Mouse (Mus musculus) hindbrain, embryonic 10.5 days (tissue): Measurements from ENCODE around the gene Kcnj4. TPM values are rescaled to one million over a fixed set of nuclear protein-coding genes. Genes with fewer than 3 reads are reported as not detected.

Source experiments
- DNase-seq: peaks from one replicate; pipeline ENCODE4 v3.0.0-alpha.2; 2017; ENCODE audit warnings: low spot score
- H3K27ac ChIP-seq: fragments of 300-500 bp; sonication (generic); 2 replicates; pipeline ENCODE4 v1.5.1; 2016; ENCODE audit warnings: mild to moderate bottlenecking, moderate library complexity
- H3K27me3 ChIP-seq: fragments of 300-500 bp; sonication (generic); 2 replicates; pipeline ENCODE4 v1.6.1; 2016; ENCODE audit warnings: mild to moderate bottlenecking; ENCODE audit not compliant: poor library complexity, insufficient read depth, severe bottlenecking
- H3K36me3 ChIP-seq: fragments of 300-500 bp; sonication (generic); 2 replicates; pipeline ENCODE4 v1.6.1; 2016; ENCODE audit warnings: mild to moderate bottlenecking, moderate library complexity
- H3K4me1 ChIP-seq: fragments of 300-500 bp; sonication (generic); replicated peaks from 2 replicates; pipeline ENCODE4 v1.6.1; 2016; ENCODE audit warnings: mild to moderate bottlenecking
- H3K4me3 ChIP-seq: fragments of 300-500 bp; sonication (generic); 2 replicates; pipeline ENCODE4 v1.5.1; 2016; ENCODE audit warnings: mild to moderate bottlenecking, moderate library complexity
- H3K9me3 ChIP-seq: fragments of 300-500 bp; sonication (generic); 2 replicates; pipeline ENCODE4 v1.6.1; 2016; ENCODE audit warnings: mild to moderate bottlenecking, moderate library complexity
- WGBS: fragments of 180-500 bp; shearing (Covaris S2); methylation state at CpG from one replicate; pipeline ENCODE4 v1.1.7; 2016; 5-methylcytosine and 5-hydroxymethylcytosine counted together
- polyA plus RNA-seq: library from polyadenylated mRNA; unstranded; fragments of >200 nt; fragmentation: Nextera tagmentation; extraction: Ambion mirVana; gene quantifications from 2 replicates; pipeline ENCODE4 v1.2.1, GENCODE M21; 2016

Gene Kcnj4
- polyA plus RNA-seq, 1 experiment from 2014 or later = not detected

GRCm38 (mm10) chr15:79525979-79526768 lies 21.1 kb upstream of the Kcnj4 start:
- Histone ChIP-seq H3K4me3 (no peak overlapping the region), H3K27ac (no peak overlapping the region), H3K4me1 (no peaks in the 10 kb centered on the region; the same call in 1 of the 2 replicates), H3K27me3 (no peaks in the 10 kb centered on the region), H3K36me3 (peaks cover 60% of the 10 kb centered on the region), H3K9me3 (no peaks in the 10 kb centered on the region)
- no peak for DNase-seq
- 74% methylated on average over 9 of the region's 9 CpGs for WGBS

- Histone ChIP-seq H3K4me3 (no peak overlapping the region), H3K4me1 (no peaks in the 10 kb centered on the region; the same call in 1 of the 2 replicates), H3K36me3 (peaks cover 54% of the 10 kb centered on the region), H3K27ac (no peak overlapping the region), H3K9me3 (no peaks in the 10 kb centered on the region), H3K27me3 (no peaks in the 10 kb centered on the region)
- DNase-seq = no peak
- 88% methylated on average over 5 of the region's 5 CpGs for WGBS
Observed at GRCm38 (mm10) chr15:79525564-79525963, 20.5 kb upstream of the Kcnj4 start.

GRCm38 (mm10) chr15:79519400-79520220 lies 14.6 kb upstream of the Kcnj4 start:
- 49% methylated on average over 16 of the region's 16 CpGs for WGBS
- Histone ChIP-seq H3K27me3 (peaks cover 49% of the 10 kb centered on the region), H3K27ac (no peak overlapping the region), H3K4me1 (peaks cover 24% of the 10 kb centered on the region), H3K9me3 (no peaks in the 10 kb centered on the region), H3K4me3 (no peak overlapping the region), H3K36me3 (no peaks in the 10 kb centered on the region)
- no peak for DNase-seq

- Histone ChIP-seq H3K27ac (no peak overlapping the region), H3K4me3 (no peak overlapping the region), H3K4me1 (peaks cover 28% of the 10 kb centered on the region), H3K27me3 (peaks cover 60% of the 10 kb centered on the region), H3K9me3 (no peaks in the 10 kb centered on the region), H3K36me3 (no peaks in the 10 kb centered on the region)
- 85% methylated on average over 3 of the region's 3 CpGs for WGBS
- DNase-seq = no peak
Observed at GRCm38 (mm10) chr15:79518571-79518970, 13.5 kb upstream of the Kcnj4 start.

DNA sequence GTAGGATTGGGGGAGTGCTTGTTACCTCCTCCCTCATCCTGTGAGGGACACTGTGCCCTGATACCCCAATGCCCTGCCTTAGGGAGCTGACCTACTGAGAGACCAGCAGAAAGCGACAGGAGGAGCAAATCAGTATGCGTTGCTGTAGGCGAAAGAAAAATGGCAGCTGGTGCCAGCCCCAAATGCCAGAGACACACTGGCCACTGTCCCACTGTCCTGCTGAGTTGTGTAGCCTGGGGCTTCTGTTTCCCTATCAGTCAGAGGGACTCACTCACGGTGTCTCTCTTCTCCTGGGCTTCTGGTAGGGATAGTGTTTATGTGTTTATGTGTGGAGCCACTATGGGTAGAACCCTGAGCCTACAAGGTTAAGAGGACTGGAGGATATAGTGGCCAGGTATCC lies 12.7 kb upstream of the Kcnj4 start:
- Histone ChIP-seq H3K27me3 (peaks cover 68% of the 10 kb centered on the region), H3K9me3 (no peaks in the 10 kb centered on the region), H3K4me1 (peaks cover 31% of the 10 kb centered on the region), H3K36me3 (no peaks in the 10 kb centered on the region), H3K27ac (no peak overlapping the region), H3K4me3 (0 out of 2 replicates have a peak overlapping the region, but pooled peaks have one; percentile 63)
- no peak for DNase-seq
- WGBS = 82% methylated on average over 4 of the region's 4 CpGs

DNA sequence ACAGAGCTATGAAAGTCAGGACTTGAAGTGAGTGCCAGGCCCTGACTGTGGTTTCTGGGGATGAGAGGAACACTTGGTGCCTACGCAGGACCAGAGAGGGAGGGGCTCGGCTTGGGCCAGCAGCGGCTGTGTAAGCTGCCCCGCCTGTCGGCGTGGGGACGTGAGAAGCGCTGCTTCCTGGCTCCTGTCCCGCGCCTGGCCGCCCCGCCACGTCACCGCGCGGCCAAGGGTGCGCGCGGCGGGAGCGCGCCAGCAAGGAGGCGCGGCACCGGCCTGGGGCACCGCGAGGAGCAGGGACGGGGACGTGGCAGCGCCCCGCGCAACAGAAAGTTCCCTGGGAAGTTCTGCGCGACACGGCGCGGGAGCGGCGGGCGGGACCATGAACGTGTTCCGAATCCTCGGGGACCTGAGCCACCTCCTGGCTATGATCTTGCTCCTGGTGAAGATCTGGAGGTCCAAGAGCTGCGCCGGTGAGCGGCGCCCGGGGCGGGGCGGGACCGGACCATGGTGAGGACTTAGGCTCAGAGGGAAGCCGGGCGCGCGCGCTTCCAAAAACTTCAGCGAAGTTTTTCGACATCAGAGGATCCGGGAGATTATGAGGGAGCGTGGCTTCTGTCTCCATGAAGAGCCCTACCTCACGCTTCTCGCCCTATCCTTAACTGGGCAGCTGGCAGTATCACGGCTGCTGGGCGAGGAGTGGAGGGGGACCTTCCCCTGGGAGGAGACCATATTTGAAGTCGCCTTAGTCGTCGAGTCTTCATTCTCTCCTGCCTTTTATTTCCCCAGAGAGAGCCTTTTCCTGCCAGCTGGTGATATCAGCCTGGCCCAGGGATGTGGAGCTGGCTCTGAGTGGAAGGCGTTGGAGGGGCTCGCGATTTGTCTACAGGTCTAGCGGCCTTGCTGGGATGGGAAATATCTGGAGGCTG lies 11.4 kb upstream of the Kcnj4 start, which contains the start of gene Kdelr3:
TSS of gene Kdelr3 (plus strand) at position 241 of the 926 bp plus-strand sequence.
- H3K4me1 ChIP-seq = peaks cover 43% of the 10 kb centered on the region
- H3K9me3 ChIP-seq = no peaks in the 10 kb centered on the region
- H3K36me3 ChIP-seq = no peaks in the 10 kb centered on the region
- peak within 1 kb of the TSS; percentile 67 for H3K27ac ChIP-seq
- 1% methylated on average over 71 of the region's 71 CpGs for WGBS
- DNase-seq = peak; percentile 50
- H3K27me3 ChIP-seq = peaks cover 81% of the 10 kb centered on the region
- peak within 1 kb of the TSS; percentile 63 for H3K4me3 ChIP-seq

DNA sequence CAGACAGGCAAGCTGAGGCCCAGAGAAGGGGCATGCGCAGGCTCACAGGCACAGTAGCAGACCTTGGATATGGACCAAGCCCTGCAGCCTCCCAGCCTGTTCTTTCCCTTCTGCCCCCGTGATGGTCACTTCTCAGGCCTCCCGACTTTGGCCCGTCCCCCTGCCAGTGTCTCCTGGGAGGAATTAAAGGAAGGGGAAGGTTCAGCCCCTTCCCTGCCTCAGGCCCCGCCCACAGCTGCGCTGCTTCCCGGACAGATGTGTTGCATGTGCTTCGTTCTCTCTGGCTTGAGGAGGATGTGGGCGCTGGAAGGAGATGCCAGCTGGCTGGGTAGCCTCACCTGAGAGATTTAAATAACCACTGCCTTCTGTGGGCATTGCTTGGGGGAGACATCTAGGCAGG lies 8.9 kb upstream of the Kcnj4 start:
- Histone ChIP-seq H3K27ac (no peak overlapping the region), H3K9me3 (no peaks in the 10 kb centered on the region), H3K4me3 (no peak overlapping the region), H3K4me1 (peaks cover 54% of the 10 kb centered on the region), H3K36me3 (no peaks in the 10 kb centered on the region), H3K27me3 (peaks cover 100% of the 10 kb centered on the region)
- WGBS = 8% methylated on average over 9 of the region's 9 CpGs
- peak; percentile 42 for DNase-seq

DNA sequence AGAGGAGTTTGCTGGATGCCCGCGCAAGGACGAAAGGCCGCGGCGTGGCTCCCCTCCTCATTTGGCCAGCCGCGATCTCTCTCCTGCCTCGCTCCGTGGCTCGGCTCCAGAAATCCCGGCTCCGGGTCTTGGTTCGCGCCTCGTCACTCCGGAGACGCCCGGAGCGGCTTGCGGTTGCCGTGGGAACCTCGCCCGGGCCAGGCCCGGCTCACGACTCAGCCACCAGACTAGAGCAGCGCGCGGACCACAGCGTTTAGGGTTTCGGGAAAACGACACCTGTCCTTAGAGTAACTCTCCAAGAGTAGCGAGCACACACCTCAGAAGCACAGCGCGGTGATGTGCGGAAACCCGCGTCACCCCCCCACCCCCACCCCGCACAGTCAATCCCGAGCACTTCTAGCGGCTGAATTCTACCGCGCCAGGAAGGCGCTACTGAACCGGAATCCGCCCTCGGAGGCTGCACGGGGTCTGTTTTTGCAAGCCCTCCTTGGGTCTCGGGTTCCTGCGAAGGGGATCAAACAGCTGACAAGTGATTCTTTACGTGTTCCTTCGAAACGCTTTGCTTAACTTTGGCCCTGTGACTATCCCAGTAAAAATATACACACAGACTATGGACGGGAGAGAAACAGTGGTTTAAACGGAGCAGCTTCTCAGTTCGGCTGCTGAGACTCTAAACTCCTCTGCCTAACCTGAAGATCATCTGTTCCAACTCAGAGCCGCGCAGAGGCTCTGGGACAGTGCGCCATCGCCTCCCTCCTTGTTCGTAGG lies 6.7 kb upstream of the Kcnj4 start:
- H3K4me1 ChIP-seq = peaks cover 45% of the 10 kb centered on the region
- H3K4me3 ChIP-seq = peak overlapping the region; percentile 54
- DNase-seq = peak; percentile 90
- WGBS = under 1% methylated on average over 61 of the region's 61 CpGs
- H3K36me3 ChIP-seq = no peaks in the 10 kb centered on the region
- no peaks in the 10 kb centered on the region for H3K9me3 ChIP-seq
- peak overlapping the region; percentile 43; the same call in 1 of the 2 replicates for H3K27ac ChIP-seq
- H3K27me3 ChIP-seq = peaks cover 100% of the 10 kb centered on the region

- no peak overlapping the region for H3K4me3 ChIP-seq
- 77% methylated on average over 7 of the region's 7 CpGs for WGBS
- H3K36me3 ChIP-seq = no peaks in the 10 kb centered on the region
- peaks cover 100% of the 10 kb centered on the region for H3K27me3 ChIP-seq
- H3K9me3 ChIP-seq = no peaks in the 10 kb centered on the region
- no peak overlapping the region for H3K27ac ChIP-seq
- H3K4me1 ChIP-seq = peaks cover 46% of the 10 kb centered on the region
- no peak for DNase-seq
Observed at GRCm38 (mm10) chr15:79510425-79510824, 5.4 kb upstream of the Kcnj4 start.

GRCm38 (mm10) chr15:79509998-79510397 lies 5.0 kb upstream of the Kcnj4 start:
- Histone ChIP-seq H3K27ac (no peak overlapping the region), H3K36me3 (no peaks in the 10 kb centered on the region), H3K27me3 (peaks cover 100% of the 10 kb centered on the region), H3K9me3 (no peaks in the 10 kb centered on the region), H3K4me3 (no peak overlapping the region), H3K4me1 (peaks cover 51% of the 10 kb centered on the region)
- DNase-seq = no peak
- WGBS = 38% methylated on average over 6 of the region's 6 CpGs

DNA sequence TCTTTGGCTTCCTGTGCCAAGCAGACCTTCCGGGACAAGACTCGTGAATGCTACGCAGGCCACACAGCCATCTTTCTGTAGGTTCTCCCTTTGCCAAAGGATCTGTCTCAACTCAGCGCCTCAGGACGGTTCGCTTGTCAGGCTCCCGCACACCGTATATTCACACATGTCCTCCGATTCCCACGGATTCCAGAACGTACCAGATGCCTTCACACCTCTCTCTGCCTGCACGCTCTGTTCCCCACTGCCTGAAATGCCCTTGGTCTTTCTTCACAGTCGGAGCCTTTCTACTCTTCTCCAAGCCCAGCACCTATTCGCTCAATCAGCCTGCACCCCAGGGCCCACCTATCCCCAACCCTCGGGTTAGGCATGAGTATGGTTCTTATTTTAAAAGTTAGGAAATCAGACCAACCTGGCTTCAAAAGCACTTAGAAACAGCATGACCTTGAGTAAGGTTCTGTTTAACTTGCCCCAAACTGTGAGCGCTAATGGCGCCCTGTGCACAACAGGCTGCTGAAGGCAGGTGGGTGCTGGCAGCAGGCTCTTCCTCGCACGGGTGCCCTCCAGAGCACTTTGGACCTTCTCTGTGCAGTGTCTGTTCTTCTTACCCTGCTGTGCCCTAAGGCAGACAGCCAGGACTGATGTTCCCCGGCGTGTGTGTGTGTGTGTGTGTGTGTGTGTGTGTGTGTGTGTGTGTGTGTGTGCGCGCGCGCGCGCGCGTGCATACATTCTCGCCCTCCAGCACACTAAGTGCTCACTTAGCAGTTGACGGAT lies 2.2 kb upstream of the Kcnj4 start:
- peaks cover 57% of the 10 kb centered on the region for H3K4me1 ChIP-seq
- no peak overlapping the region for H3K27ac ChIP-seq
- H3K27me3 ChIP-seq = peaks cover 100% of the 10 kb centered on the region
- WGBS = 55% methylated on average over 31 of the region's 31 CpGs
- H3K4me3 ChIP-seq = no peak overlapping the region
- no peaks in the 10 kb centered on the region for H3K9me3 ChIP-seq
- H3K36me3 ChIP-seq = no peaks in the 10 kb centered on the region
- DNase-seq = no peak
